Mouse (Mus musculus): ENCODE data around the gene Scarb1. TPM values are rescaled to one million over a fixed set of nuclear protein-coding genes. Genes with fewer than 3 reads are reported as not detected.

Scarb1 gene
- polyA plus RNA-seq, 1 experiment from 2014 or later, result 50.8 TPM

- Histone ChIP-seq H3K27me3 (replicated peaks; ENCODE audit: control insufficient read depth, insufficient read depth, low read length) (no peaks in the 10 kb centered on the region), H3K9me3 (ENCODE audit: control insufficient read depth, low read length) (no peaks in the 10 kb centered on the region), H3K4me3 (ENCODE audit: low read depth, low read length) (no peak overlapping the region), H3K36me3 (ENCODE audit: control insufficient read depth, insufficient read depth, low read length) (no peaks in the 10 kb centered on the region), H3K4me1 (replicated peaks; ENCODE audit: control insufficient read depth, insufficient read depth, low read length) (no peaks in the 10 kb centered on the region), H3K27ac (ENCODE audit: low read depth) (no peak overlapping the region), H3K4me2 (ENCODE audit: low read length) (no peak overlapping the region), H3K9ac (ENCODE audit: low read length) (no peak overlapping the region)
- peak; percentile 59 for ATAC-seq (replicated peaks; ENCODE audit: low FRiP score, low TSS enrichment, low read depth)
- DNase-seq (ENCODE audit: low spot score), result peak; percentile 61
- WGBS, result 5% methylated on average over 4 of the region's 4 CpGs
Measured at GRCm38 (mm10) chr5:125368568-125368967, 27.7 kb upstream of the Scarb1 start.

DNA sequence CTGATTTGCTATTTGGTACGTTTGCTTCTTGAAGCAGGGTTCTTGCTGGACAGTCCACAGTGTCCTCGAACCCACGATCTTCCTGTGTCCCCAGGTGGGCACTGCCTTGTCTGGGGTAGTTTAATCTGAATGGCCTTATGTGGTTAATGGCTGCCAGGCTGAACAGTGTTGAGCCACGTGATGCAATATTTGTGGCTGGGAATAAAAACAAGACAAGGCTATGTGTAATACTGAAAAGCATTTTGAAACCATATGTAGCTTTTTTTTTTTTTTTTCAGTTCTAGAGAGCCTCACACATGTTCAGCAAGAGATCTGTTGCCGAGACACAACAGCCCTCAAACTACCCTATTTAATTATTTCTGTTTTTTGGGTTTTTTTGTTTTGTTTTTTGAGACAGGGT is 27.3 kb upstream of the Scarb1 start:
- ATAC-seq (replicated peaks; ENCODE audit: low FRiP score, low TSS enrichment, low read depth), result no peak
- Histone ChIP-seq H3K9me3 (ENCODE audit: control insufficient read depth, low read length) (no peaks in the 10 kb centered on the region), H3K27me3 (replicated peaks; ENCODE audit: control insufficient read depth, insufficient read depth, low read length) (no peaks in the 10 kb centered on the region), H3K4me2 (ENCODE audit: low read length) (no peak overlapping the region), H3K27ac (ENCODE audit: low read depth) (no peak overlapping the region), H3K4me1 (replicated peaks; ENCODE audit: control insufficient read depth, insufficient read depth, low read length) (no peaks in the 10 kb centered on the region), H3K36me3 (ENCODE audit: control insufficient read depth, insufficient read depth, low read length) (no peaks in the 10 kb centered on the region), H3K4me3 (ENCODE audit: low read depth, low read length) (no peak overlapping the region), H3K9ac (ENCODE audit: low read length) (no peak overlapping the region)
- no peak for DNase-seq (ENCODE audit: low spot score)
- 77% methylated on average over 5 of the region's 5 CpGs for WGBS

DNA sequence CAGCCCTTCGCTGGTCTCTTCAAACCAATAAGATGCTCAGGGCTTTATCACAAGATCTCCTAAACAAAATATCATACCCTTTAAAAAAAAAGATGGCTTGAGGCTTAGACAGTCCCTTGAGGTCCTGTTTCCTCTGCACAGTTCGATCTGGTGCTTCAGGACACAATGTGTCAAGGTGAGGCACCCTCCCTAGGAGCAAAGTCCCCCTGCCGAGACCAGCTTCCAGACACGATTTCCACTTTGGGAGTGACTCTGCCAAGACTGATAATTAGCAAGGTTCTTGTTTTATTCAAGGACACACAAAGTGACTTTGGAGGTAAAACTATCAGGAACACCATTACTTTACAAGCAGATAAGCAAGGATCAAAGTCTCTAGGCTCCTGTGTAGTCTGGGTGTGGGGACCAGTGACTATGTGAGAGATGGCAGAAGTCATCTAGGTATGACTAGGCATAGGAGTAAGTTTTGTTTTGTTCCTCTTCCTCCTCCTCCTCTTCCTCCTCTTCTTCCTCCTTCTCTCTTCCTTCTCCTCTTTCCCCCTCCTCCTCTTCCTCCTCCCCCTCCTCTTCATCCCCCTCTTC is 24.0 kb upstream of the Scarb1 start:
- 65% methylated on average over 4 of the region's 4 CpGs for WGBS
- Histone ChIP-seq H3K9ac (ENCODE audit: low read length) (no peak overlapping the region), H3K27me3 (replicated peaks; ENCODE audit: control insufficient read depth, insufficient read depth, low read length) (no peaks in the 10 kb centered on the region), H3K4me2 (ENCODE audit: low read length) (no peak overlapping the region), H3K9me3 (ENCODE audit: control insufficient read depth, low read length) (no peaks in the 10 kb centered on the region), H3K4me1 (replicated peaks; ENCODE audit: control insufficient read depth, insufficient read depth, low read length) (no peaks in the 10 kb centered on the region), H3K27ac (ENCODE audit: low read depth) (no peak overlapping the region), H3K36me3 (ENCODE audit: control insufficient read depth, insufficient read depth, low read length) (no peaks in the 10 kb centered on the region), H3K4me3 (ENCODE audit: low read depth, low read length) (no peak overlapping the region)
- ATAC-seq (replicated peaks; ENCODE audit: low FRiP score, low TSS enrichment, low read depth), result peak; percentile 48; the same call in 1 of the 2 replicates
- no peak for DNase-seq (ENCODE audit: low spot score)

DNA sequence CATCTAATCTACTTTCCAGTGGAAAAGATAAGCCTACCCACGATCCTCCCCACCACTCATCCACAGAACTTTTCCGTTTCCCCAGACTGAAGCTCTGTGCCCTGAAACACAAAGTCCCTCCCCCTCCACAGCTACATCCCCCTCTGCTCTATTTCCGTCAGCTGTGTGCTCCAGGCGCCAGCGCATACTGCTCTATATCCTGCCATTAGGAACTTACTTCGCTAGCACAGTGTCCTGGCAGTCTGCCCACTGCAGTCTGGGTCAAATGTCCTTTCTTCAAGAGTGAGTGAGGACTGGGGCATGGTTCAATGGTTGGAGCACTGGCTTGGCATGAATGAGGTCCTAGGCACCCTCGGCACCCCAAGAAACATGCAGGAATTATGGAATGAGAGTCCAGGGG is 23.0 kb upstream of the Scarb1 start:
- DNase-seq (ENCODE audit: low spot score) (no peak), ATAC-seq (replicated peaks; ENCODE audit: low FRiP score, low TSS enrichment, low read depth) (no peak)
- H3K9ac ChIP-seq (ENCODE audit: low read length), result no peak overlapping the region
- no peak overlapping the region for H3K4me3 ChIP-seq (ENCODE audit: low read depth, low read length)
- no peak overlapping the region for H3K4me2 ChIP-seq (ENCODE audit: low read length)
- H3K36me3 ChIP-seq (ENCODE audit: control insufficient read depth, insufficient read depth, low read length), result no peaks in the 10 kb centered on the region
- no peak overlapping the region for H3K27ac ChIP-seq (ENCODE audit: low read depth)
- H3K27me3 ChIP-seq (replicated peaks; ENCODE audit: control insufficient read depth, insufficient read depth, low read length), result no peaks in the 10 kb centered on the region
- 64% methylated on average over 7 of the region's 7 CpGs for WGBS
- no peaks in the 10 kb centered on the region for H3K4me1 ChIP-seq (replicated peaks; ENCODE audit: control insufficient read depth, insufficient read depth, low read length)
- no peaks in the 10 kb centered on the region for H3K9me3 ChIP-seq (ENCODE audit: control insufficient read depth, low read length)

GRCm38 (mm10) chr5:125360981-125361510 is 20.2 kb upstream of the Scarb1 start:
- no peaks in the 10 kb centered on the region for H3K9me3 ChIP-seq (ENCODE audit: control insufficient read depth, low read length)
- no peak overlapping the region for H3K4me3 ChIP-seq (ENCODE audit: low read depth, low read length)
- H3K36me3 ChIP-seq (ENCODE audit: control insufficient read depth, insufficient read depth, low read length), result no peaks in the 10 kb centered on the region
- ATAC-seq (replicated peaks; ENCODE audit: low FRiP score, low TSS enrichment, low read depth) (no peak), DNase-seq (ENCODE audit: low spot score) (no peak)
- H3K9ac ChIP-seq (ENCODE audit: low read length), result no peak overlapping the region
- H3K27me3 ChIP-seq (replicated peaks; ENCODE audit: control insufficient read depth, insufficient read depth, low read length), result no peaks in the 10 kb centered on the region
- WGBS, result 78% methylated on average over 16 of the region's 16 CpGs
- no peak overlapping the region for H3K4me2 ChIP-seq (ENCODE audit: low read length)
- no peak overlapping the region for H3K27ac ChIP-seq (ENCODE audit: low read depth)
- 0 out of 2 replicates have a peak, but pooled peaks cover 5% of the 10 kb centered on the region for H3K4me1 ChIP-seq (replicated peaks; ENCODE audit: control insufficient read depth, insufficient read depth, low read length)

DNA sequence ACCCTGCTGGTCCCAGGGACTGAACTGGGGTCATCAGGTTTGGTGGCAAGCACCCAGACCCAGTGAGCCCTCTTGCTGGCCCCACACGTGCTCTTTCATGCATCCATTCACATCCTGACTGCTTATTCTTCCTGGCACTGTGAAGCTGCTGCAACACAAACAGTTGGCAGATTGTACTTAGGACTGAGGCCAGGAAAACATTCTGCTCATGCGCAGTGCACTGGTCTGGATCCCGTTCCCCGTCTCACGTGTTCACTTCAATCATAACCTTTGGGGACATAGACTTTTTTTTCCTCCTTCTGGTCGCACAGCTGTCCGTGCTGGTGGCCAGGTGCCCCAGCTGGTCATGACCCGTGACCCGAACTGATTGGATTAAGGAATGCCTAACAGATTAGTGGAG is 19.7 kb upstream of the Scarb1 start:
- WGBS, result 73% methylated on average over 9 of the region's 9 CpGs
- H3K9ac ChIP-seq (ENCODE audit: low read length), result no peak overlapping the region
- no peaks in the 10 kb centered on the region for H3K9me3 ChIP-seq (ENCODE audit: control insufficient read depth, low read length)
- 0 out of 2 replicates have a peak, but pooled peaks cover 5% of the 10 kb centered on the region for H3K4me1 ChIP-seq (replicated peaks; ENCODE audit: control insufficient read depth, insufficient read depth, low read length)
- no peak overlapping the region for H3K27ac ChIP-seq (ENCODE audit: low read depth)
- no peak overlapping the region for H3K4me3 ChIP-seq (ENCODE audit: low read depth, low read length)
- no peaks in the 10 kb centered on the region for H3K36me3 ChIP-seq (ENCODE audit: control insufficient read depth, insufficient read depth, low read length)
- H3K27me3 ChIP-seq (replicated peaks; ENCODE audit: control insufficient read depth, insufficient read depth, low read length), result no peaks in the 10 kb centered on the region
- ATAC-seq (replicated peaks; ENCODE audit: low FRiP score, low TSS enrichment, low read depth), result no peak
- DNase-seq (ENCODE audit: low spot score), result no peak
- no peak overlapping the region for H3K4me2 ChIP-seq (ENCODE audit: low read length)

- DNase-seq (ENCODE audit: low spot score), result no peak
Measured at GRCm38 (mm10) chr5:125358270-125358608, 17.3 kb upstream of the Scarb1 start.

GRCm38 (mm10) chr5:125357543-125358269 is 16.8 kb upstream of the Scarb1 start:
- no peak overlapping the region for H3K4me3 ChIP-seq (ENCODE audit: low read depth, low read length)
- no peak for ATAC-seq (replicated peaks; ENCODE audit: low FRiP score, low TSS enrichment, low read depth)
- no peak overlapping the region for H3K9ac ChIP-seq (ENCODE audit: low read length)
- H3K27me3 ChIP-seq (replicated peaks; ENCODE audit: control insufficient read depth, insufficient read depth, low read length), result no peaks in the 10 kb centered on the region
- 0 out of 2 replicates have a peak, but pooled peaks cover 5% of the 10 kb centered on the region for H3K4me1 ChIP-seq (replicated peaks; ENCODE audit: control insufficient read depth, insufficient read depth, low read length)
- DNase-seq (ENCODE audit: low spot score), result no peak
- H3K36me3 ChIP-seq (ENCODE audit: control insufficient read depth, insufficient read depth, low read length), result no peaks in the 10 kb centered on the region
- H3K9me3 ChIP-seq (ENCODE audit: control insufficient read depth, low read length), result no peaks in the 10 kb centered on the region
- no peak overlapping the region for H3K27ac ChIP-seq (ENCODE audit: low read depth)
- 75% methylated on average over 12 of the region's 12 CpGs for WGBS
- no peak overlapping the region for H3K4me2 ChIP-seq (ENCODE audit: low read length)

More at GRCm38 (mm10) chr5:125358270-125358608, 17.3 kb upstream of the Scarb1 start:
- no peak for ATAC-seq (replicated peaks; ENCODE audit: low FRiP score, low TSS enrichment, low read depth)
- 60% methylated on average over 5 of the region's 5 CpGs for WGBS
- Histone ChIP-seq H3K36me3 (ENCODE audit: control insufficient read depth, insufficient read depth, low read length) (no peaks in the 10 kb centered on the region), H3K9ac (ENCODE audit: low read length) (no peak overlapping the region), H3K4me3 (ENCODE audit: low read depth, low read length) (no peak overlapping the region), H3K4me1 (replicated peaks; ENCODE audit: control insufficient read depth, insufficient read depth, low read length) (0 out of 2 replicates have a peak, but pooled peaks cover 5% of the 10 kb centered on the region), H3K9me3 (ENCODE audit: control insufficient read depth, low read length) (no peaks in the 10 kb centered on the region), H3K4me2 (ENCODE audit: low read length) (no peak overlapping the region), H3K27me3 (replicated peaks; ENCODE audit: control insufficient read depth, insufficient read depth, low read length) (no peaks in the 10 kb centered on the region), H3K27ac (ENCODE audit: low read depth) (no peak overlapping the region)
